Mouse (Mus musculus) right cerebral cortex, postnatal 4 days (tissue): ENCODE measurements at regions not wholly inside any gene's neighbourhood (a gene's known extent, or its start where the extent isn't known, plus 50 kb on each side); places are given as distances from the start of the nearest gene placed in this dataset.

Experiments used
- DNase-seq: peaks from one replicate; pipeline ENCODE4 v3.0.0-alpha.2; 2022

DNA sequence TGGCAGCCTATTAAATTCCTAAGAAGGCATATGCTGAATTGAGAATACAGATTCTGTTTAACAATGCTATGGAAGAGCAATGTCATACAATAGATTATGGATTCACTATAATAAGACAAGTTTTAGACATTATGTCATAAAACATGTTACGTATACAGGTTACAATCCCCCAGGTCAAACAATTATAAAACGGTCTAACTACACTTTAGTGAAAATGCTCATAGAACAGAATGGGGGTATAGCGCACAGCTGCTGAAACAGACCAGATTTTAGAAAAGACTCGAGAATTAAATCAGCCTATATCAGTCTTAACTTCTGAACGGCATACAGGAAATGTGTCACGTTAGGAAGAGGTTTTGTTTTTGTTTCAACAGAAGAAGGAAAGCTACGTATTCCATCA lies 660.5 kb upstream of the Sel1l start:
- no peak for DNase-seq

DNA sequence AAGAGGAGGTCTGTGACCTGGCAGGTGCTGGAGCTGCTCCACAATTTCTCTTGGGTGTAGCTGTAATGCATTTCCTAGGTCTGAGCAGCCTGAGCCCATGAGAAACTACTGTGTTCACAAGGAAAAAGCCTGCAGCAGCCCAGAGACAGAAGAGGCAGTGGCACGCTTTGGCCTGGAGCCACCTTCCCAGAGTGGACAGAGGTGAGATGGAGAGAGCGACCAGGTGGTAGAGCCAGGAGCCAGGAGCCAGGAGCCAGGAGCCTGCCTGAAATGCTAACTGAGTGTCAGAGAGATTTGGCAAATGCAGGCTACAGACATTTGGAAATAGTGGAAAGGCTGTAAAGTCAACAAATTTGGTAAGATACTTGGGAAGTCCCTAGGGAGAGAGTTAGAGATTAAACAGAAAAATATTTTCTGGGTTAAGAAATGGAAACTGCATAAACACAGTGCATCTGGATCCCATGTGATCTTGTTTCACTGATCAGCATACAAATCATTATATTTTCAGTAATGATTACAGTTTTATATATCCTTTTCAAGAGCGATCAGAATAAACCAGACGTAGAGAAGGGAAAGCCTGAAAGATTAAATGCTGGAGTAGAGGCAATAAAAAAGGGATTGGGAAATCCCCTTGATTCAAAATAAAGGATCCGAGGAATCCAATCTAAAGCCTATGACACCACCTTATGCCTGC lies 660.0 kb upstream of the Sel1l start:
- peak; percentile 2 for DNase-seq

DNA sequence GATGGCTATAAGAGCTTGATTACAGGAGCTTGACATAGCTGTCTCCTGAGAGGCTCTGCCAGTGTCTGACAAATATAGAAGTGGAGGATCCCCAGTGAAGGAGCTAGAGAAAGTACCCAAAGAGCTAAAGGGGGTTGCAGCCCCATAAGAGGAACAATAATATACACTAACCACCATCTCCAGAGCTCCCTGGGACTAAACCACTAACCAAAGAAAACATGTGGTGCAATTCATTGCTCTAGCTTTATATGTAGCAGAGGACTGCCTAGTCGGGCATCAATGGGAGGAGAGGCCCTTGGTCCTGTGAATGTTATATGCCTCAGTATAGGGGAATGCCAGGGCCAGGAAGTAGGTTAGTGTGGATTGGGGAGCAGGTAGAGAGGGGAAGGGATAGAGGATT lies 635.0 kb upstream of the Sel1l start:
- no peak for DNase-seq

DNA sequence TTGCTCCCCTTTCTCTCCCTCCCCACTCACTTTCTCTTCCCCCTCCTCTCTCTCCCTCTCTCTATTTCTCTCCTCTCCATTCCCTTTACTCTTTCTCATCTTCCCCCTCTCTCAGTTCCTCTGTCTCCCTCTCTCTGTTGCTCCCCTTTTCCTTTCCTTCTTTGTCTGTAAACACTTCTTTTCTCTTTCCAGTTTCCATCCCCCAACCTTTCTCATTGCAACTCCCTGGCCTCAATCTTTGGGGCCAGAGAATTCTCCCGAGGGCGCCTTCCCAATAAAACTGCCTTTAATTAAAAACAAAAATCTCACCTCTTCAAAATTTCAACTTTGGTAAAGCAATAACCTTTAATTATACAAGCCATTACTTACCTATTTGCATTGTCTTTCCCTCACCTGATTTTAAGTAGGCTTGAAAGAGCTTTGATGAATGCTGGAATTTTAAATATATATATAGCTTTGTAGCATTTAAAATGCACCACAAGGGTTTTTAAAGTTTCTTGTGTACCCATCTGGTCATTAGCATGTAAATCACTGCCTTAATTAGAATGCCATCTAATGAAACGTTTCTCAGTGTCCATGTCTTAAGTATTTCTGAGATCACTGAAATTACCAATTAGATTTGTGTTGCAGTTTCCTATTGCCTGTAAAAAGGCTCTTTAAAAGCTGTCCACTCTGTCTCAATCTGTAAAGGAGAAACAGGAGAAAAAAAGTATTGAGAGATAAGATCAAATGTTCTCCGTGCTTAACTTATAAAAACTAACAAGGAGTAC lies 625.5 kb upstream of the Sel1l start:
- DNase-seq = no peak

DNA sequence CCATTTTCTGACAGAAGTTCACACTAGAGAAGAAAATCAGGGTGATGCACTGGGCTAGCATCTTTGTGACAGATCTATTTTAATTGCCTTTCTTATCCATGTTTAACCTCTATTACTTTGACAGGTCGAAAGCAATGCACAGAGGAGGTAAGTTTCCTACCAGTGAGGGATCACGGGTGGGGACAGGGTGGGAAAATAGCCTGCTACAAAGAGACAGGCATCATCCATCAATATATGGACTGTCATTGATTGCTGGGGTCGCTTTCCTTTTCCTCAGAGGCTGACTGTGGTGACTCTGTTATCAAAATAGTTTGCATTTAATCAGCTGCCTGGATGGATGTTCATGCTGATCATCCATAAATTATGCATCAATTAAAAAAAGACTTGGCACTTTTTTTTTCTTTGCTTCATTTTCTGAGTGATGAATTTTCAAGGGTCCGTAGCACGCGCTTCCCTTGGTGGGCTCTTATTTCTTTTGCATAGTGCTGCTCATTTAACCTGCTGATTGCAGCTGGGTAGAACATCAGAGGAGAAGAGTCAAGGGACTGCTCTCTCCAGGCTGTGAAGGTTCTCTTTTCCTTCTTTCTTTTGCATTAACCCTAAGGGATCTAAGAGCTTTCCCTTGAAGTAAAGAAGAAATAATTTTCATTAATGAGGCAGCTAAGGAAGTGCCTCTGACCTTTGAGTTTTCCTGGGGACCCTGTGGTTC lies 602.3 kb upstream of the Sel1l start:
- DNase-seq = no peak

DNA sequence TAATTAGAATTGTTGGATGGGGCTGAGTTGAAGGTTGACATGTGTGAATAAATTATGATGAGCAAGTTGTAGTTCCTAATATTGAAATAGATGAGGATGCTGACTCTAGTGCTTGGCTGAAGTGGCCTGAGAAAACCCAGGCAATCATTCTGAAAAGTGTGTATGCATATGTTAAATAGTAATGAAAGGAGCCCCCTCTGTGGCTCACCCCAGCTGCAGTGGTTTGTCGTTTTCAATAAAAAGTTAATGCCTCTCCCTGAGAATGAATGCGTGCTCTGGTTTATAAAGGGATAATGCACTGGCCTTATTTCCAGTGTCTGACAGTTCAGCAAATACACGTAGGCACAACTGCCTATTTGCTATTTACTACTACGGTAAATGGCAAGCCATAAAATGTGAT lies 569.5 kb upstream of the Sel1l start:
- DNase-seq = no peak

DNA sequence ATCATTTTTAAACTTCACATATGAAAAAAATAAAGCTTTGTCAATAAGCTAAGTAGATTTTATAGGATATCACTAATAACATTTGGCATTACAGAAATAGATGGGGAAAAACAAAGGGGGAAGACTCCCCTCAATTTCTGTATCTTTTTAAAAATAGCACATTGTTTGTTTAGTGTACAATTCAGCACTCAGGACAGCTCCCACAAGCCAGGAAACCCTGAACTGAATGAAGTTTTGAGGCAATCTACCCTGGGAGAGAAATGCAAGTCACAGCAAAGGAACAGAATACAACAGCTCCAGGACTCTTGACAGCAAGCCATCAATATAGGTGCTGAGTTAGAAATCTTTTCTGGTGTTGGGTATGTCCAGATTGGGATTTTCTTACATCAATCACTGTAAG lies 556.5 kb upstream of the Sel1l start:
- DNase-seq = no peak

DNA sequence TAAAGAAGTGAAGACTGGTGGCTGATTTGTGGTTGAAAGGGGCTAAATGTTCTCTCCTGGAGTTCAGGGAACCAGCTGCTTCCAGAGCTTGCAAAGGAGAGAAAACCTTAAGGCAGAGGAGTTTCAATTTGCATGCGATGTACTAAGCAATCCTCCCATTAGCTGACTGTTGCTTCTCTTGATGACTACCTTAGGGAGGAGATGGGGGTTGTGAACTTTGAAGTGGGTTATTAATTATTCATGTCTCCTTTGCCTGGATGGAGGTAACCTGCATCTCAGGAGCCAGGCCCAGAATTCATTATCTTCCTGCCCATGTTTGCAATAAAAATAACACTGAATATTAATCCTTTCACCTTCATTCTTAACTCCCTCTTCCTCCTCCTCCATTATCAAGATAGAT lies 552.0 kb upstream of the Sel1l start:
- DNase-seq = no peak

DNA sequence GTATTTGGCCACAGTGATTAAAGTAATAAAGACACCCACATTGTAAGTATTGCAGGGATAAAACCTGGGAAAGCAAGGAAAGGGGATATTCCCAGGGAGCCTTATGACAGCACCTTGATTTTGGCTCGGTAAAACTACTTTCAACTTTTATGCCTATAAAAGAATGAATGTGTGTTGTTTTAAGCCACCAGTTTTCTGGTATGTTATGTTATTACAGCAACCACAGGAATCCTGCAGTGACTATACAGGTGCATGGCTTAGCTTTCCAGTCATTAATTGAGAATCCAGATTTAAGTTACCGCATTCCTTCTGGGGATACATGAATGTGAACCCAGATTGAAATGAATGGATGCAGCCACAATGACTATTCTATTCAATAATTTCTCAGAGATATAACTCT lies 537.2 kb upstream of the Sel1l start:
- no peak for DNase-seq

DNA sequence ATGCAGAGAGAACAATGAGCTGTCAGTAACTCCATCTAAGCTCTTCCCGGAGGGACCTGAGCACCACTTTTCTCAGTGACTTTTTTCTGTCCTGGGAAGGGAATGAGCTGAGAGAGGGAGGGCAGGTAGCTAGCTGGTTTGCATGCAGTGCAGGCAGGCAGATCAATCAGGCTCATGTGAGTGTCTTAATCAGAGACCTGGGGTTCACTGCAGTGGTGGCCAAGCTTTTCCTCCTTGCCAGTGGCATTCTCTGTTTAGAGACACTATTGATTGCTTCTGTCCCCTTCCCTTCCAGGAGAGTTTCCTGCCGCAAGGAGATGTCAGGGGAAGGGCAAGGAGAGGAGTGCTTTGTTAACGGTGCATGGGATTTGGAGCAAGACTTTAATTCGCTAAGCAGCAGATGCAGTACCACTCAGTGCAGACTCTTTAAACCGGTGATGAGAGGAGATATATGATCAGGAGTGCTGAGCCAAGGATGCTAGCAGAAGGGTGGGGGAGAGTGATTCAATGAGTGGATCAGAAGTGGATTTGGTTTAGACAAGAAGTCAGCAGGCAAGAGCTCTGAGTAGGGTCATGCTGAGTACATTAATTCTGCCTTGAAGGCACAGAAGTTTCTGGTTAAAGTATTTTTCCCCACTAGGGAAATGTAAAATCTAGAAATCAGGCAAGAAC lies 535.4 kb upstream of the Sel1l start:
- DNase-seq = no peak

DNA sequence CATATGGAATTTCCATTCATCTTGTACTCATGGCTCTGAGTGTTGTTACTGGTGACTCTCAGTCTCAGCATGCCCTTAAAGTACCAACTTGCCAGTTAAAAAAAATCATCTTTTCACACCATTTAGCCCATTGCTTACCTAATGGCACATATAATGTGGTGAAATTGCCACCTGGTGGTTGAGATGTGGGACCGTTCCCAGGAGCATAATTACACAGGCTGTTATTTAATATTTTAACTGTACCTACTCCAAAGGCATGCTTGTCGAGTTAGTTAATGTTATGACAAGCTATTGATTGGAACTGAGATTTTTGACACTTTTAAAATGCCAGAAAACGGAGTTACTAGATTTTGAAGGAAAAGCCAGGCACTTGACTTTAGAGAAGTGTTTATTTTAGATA lies 530.2 kb upstream of the Sel1l start:
- no peak for DNase-seq

DNA sequence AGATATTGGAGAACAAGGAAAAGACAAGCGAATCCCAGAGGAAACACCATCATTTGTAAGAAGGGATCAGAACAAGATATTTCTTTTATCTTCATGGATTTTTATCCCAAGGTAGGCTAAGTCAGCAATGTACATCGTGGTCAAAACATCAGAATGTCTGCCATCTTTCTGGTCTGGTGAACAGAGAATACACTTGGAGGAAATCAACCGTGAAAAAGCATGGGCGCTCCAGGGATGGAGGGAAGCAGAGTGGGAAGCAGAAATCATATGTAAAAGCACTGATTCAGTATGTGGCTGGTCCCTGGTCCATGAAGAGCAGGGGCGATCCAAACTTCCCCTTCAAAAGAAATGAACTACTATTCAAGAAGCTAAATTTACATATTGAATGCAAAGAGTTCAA lies 517.0 kb upstream of the Sel1l start:
- DNase-seq = no peak

DNA sequence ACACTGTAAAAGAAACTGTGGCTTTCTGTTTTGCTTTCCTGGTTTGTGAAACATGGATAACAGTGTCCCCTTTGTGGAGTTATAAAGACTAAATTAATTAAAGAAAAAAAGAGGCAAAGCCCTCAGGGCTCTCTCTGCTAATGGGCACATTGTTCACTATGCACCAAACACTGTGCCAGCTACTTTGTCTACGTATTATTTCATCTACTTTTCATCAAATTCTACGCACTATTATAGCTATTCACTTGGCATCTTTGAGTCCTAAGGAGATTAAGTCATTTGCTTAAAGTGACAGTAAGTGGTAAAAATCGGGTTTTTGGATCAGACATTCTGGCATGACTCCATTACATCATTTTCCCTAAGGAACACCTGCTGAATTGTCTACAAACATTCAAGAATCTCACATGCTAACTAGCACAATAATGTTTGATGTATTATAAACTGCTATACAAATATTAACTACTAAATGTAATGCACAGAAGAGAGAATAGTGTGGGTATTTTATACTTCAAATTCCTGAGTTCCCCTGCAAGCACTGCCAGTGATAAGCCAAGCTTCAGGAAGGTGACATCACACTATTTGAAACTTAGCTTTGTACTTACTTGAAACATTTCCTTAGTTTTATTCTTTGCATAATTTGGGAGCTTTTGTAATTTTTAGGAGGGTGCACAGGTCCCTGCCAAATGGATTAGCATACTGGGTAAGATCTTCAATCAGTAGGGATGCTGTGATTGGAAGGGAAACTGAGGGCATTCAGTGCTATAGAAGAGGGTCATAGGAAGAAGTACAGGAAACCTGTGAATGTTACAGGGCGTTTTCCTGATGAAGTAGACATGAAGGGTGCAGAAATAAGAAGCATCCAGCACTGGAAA lies 504.7 kb upstream of the Sel1l start:
- DNase-seq = no peak

DNA sequence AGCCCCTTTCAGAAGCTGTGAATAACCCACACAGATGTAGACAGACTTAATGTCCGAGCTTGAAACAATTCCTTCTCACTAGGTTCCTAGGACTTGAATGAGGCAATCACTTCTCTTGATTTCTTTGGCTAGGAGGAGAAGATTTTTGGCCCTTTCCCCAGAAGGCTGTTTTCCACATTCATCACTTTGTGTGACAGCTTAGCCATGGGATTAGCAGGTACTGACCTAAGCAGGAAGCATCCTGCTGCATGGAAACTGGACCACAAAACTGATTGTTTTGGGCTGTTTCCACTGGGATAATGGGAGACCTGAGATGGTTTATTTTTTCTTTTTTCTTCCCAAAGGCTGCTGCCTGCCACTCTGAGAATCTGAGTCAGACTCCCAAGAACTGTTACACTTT lies 469.3 kb upstream of the Sel1l start:
- DNase-seq = no peak

DNA sequence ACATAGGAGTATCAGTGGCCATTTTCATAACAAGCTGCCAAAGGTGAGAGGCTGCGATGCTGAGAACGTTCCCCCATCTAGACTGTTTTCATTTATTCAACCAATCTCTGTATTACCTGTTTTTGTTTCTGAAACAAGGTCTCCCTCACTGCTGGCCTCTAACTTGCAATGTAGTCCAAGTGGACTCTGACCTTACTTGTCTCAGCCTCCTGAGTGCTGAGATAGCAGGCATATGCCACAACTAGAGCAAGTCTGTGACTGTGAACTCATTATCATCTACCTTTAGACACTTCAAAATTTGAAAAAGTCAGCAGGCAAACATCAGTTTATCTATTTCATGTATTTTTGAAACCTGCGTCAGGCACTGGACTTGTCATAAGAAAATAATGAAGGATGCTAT lies 468.7 kb upstream of the Sel1l start:
- no peak for DNase-seq

DNA sequence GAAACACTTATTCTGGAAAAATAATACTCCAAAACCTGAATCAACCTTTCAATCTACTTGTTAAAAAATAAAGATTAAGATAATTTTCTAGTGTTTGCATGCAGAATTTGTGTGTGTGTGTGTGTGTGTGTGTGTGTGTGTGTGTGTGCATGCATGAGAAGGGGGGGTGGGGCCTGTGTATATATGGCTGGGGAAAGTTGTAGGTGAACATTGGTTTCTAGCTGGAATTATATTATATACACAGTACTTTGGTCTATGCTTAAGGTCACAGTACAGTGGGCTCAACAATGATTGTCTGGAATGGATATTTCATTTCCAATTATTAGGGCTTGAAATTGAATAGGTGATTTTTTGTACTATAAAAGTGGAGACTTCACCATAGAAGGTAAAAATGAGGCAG lies 467.3 kb upstream of the Sel1l start:
- no peak for DNase-seq

DNA sequence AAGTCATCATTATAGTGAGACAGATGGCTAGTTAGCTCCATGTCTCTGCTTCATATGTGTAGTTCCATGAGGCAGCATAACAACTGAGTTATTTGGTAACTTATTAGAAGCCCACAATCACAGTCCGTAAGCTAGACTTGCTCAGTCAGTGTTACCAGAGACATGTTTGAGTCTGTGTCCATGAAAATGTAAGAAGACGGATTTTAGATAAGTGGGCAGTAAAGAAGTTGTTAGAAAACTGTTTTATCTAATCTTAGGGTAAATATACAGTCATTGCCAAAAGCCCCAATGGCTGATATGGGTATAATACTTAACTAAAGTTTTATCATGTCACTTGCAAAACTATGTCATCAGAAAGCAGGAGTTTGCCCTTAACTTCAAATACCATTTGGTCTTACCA lies 466.9 kb upstream of the Sel1l start:
- no peak for DNase-seq

DNA sequence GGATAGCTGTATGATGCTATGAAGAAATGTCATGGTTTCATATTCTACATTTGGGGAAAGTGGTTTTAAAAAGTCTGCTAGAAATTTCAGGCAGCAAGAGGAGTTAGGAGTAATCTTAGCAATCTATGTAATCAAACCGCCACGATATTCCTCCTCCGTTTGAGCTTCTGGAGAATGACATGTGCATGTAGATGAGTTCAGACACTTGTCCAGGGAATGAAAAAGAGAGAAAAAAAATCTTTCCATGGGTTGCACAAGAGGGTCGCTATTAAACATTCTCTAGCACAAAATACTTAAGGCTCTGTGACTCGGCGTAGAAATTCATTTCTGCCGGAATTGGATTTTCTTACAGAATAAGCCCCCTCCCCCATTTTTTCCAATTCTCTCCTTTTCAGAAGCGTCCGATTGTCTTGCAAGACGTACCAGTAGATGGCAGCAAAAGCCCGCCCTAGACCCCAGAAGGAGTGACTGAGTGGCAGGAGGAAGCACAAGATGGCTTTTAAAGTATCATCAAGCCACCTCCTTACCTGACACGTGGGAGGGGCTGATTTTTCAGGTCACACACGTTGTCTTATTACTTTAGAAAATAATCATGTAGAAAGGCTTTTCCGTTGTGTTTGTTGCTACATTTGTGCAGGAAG lies 454.1 kb upstream of the Sel1l start:
- DNase-seq = peak; percentile 81

DNA sequence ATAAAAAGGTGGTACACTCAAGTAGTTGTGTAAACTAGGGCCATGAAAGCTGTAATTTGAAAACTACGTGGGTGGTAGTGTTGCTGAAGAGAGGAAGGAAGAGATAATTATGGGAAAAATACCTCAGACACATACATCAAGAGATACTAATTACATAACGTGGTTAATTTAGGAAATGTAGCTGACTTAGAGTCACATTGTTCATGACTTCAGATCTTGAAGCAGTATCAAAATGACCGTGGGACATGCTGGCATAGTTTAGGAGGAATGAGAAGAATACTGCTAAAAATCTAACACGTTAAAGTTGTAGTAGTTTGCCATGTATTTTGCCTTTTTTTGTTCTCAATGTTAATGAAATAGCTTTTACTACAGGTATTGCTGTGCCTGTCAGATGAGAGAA lies 445.9 kb upstream of the Sel1l start:
- no peak for DNase-seq

DNA sequence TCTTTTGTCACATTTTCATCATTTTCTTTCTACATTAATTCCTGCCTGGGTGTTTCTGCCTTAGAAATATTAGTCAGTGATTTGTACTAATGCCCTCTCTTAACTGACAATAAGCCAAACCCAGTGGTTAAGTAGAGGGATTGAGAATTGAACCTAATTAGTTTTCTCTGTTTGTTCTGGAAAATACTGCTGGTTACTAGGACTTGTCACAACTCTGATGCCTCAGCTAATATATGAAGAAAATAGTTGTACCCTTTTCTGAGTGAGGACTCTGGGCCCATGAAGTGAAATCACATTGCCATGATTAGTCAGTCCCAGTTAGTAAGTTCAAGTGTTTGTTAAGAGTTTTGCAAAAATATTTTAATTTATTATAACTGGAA lies 444.4 kb upstream of the Sel1l start:
- no peak for DNase-seq

DNA sequence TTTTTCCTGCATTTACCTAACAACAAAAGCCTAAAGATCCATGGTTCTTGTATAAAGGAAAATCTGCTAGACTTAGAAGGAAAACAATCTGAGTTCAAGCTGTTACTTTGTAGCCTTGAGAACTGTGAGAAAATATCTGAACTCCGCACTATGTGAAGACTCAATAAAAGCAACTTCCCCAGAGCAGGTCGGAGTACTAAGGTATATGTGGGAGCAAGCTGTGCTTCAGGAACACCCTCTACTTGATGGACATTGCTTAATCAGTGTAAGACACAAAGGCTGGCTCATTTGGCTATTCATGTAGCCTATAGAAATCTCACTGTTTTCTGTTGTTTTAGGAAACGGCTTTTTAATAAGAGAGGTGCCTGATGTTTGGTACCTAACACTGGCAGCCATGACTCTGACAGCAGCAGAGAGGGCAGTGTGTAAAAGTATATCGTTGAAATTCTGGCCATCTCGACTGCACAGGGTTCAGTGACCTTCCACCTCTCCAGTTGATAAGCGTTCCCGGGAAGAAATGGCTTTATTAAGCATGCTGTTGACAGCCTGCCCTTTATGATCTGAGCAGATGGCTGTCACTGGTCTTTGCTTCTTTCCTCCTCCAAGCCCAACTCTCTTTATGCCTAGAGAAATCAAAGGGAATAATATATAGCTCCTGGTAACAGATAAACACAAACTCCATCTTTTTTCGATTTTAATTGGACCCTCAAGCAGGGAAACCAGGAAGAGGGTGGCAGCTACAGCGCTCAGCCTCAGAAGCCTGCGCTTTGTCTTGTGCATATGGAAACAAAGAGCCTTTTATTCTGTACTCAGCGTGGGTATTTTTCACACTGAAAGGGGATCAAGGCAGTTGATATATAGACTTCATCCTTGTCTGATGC lies 443.7 kb upstream of the Sel1l start:
- no peak for DNase-seq
